Mouse (Mus musculus) spleen, adult 2 months (tissue): ENCODE results near the gene Golga2. TPM values are rescaled to one million over a fixed set of nuclear protein-coding genes. Genes with fewer than 3 reads are reported as not detected.

Source experiments
- DNase-seq, 2 experiments: peaks; one replicate each; pipeline versions ENCODE4 v3.0.0 to v3.0.0-alpha.2; 2012 to 2021; ENCODE audit warnings: low spot score in 2 of 2, low read depth in 1 of 2
- H3K27ac ChIP-seq: fragments of 200-500 bp; 2 replicates; pipeline ENCODE4 v1.5.1; 2012; ENCODE audit warnings: low read length, inconsistent platforms; ENCODE audit not compliant: insufficient read depth
- H3K27me3 ChIP-seq: fragments of 200-500 bp; 2 replicates; pipeline ENCODE4 v1.6.1; 2012; ENCODE audit warnings: mild to moderate bottlenecking, moderate library complexity, low read length, inconsistent platforms; ENCODE audit not compliant: control insufficient read depth, insufficient read depth
- H3K36me3 ChIP-seq: fragments of 200-500 bp; 2 replicates; pipeline ENCODE4 v1.6.1; 2012; ENCODE audit warnings: mild to moderate bottlenecking, low read length, inconsistent platforms; ENCODE audit not compliant: control insufficient read depth, insufficient read depth
- H3K4me1 ChIP-seq: fragments of 200-500 bp; 2 replicates; pipeline ENCODE4 v1.6.1; 2011; ENCODE audit warnings: inconsistent platforms; ENCODE audit not compliant: control insufficient read depth, insufficient read depth, insufficient read length
- H3K4me3 ChIP-seq: fragments of 200-500 bp; 2 replicates; pipeline ENCODE4 v1.5.1; 2011; ENCODE audit warnings: mild to moderate bottlenecking, inconsistent platforms; ENCODE audit not compliant: insufficient read depth, insufficient read length; ENCODE audit errors: extremely low read depth
- CTCF ChIP-seq: fragments of 200-500 bp; IDR thresholded peaks from 2 replicates; pipeline ENCODE4 v1.5.1; 2011; ENCODE audit warnings: mild to moderate bottlenecking, inconsistent platforms; ENCODE audit not compliant: insufficient read depth, insufficient read length, insufficient replicate concordance; ENCODE audit errors: extremely low read depth
- POLR2A ChIP-seq: fragments of 200-500 bp; IDR thresholded peaks from 2 replicates; pipeline ENCODE4 v1.6.1; 2011; ENCODE audit warnings: low read depth, low read length, inconsistent platforms
- WGBS: fragments of 180-500 bp; shearing (Covaris S2); methylation state at CpG from one replicate; pipeline ENCODE4 v1.1.7; 2018; 5-methylcytosine and 5-hydroxymethylcytosine counted together
- polyA plus RNA-seq: library from polyadenylated mRNA; depleted of rRNA; stranded (reverse); fragments of >200 nt; gene quantifications from 2 replicates; pipeline ENCODE4 v1.2.3, GENCODE M21; 2012

Gene Golga2
- polyA plus RNA-seq, 1 experiment: 21.4 TPM

DNA sequence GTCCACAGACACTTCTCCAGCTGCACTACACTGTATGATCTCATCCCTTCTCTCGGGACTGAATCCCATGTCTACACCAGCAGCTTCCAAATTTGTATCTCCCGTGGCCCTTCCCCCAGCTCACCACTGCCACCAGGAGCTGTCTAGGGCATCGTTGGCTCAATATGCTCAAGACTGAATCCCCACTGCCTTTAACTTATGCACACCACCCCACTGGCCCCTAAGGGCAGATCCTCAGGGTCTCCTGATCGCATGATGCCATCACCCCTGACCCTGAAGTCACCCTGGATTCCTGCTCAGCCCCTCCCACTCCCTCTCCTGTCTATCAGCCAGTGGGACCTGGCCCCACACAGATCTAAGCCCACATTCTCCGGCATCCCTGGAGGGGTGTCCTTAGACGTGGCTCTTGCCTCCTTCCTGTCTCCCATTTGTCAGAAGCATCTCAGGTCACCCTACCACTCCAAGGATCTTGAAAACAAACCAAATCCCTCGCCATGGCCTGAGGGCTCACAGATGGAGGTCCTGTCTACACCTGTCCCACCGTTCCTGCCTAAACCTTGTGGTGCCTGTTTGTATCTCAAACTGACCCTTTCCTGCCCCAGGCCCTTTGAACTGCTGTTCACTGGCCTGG lies 62.6 kb downstream of the Golga2 start:
- DNase-seq: no peak
- 76% methylated on average over 8 of the region's 8 CpGs for WGBS
- no peak overlapping the region for H3K27ac ChIP-seq
- no peak for TF ChIP-seq CTCF
- TF ChIP-seq POLR2A: no peak
- peaks cover 5% of the 10 kb centered on the region; the same call in 1 of the 2 replicates for H3K4me1 ChIP-seq
- H3K27me3 ChIP-seq: peaks cover 10% of the 10 kb centered on the region
- H3K36me3 ChIP-seq: no peaks in the 10 kb centered on the region
- no peak overlapping the region for H3K4me3 ChIP-seq

DNA sequence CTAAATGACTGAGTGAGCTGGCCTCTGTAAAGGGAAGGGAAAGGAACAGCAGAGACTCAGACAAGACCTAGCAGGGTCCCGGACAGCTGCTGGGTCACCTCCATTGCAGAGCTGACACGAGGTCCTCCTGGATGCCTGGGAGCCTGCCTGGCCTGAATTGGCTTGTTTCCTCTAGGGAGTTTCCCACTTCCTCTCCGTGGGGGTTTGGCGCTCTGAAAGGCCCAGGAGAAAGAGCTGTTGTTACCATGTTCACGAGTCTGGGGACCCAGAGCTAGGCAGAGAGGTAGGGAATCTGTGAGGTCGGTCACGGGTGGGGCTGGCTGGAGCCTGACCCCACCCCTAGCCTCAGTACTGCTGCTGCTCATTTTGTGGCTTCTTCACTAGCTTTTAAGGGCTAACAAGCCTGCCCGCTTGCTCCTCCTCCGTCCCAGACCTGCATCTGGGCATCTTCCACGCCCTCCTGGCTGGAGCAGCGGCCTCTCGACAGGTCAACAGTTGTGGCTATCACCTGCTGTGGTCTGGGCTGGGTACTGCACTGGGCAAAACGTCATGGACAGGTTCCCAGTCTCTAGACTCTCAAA lies 63.4 kb downstream of the Golga2 start:
- no peak overlapping the region for H3K27ac ChIP-seq
- WGBS: 54% methylated on average over 13 of the region's 13 CpGs
- no peak overlapping the region for H3K4me3 ChIP-seq
- TF ChIP-seq POLR2A: no peak
- no peak for TF ChIP-seq CTCF
- no peaks in the 10 kb centered on the region for H3K36me3 ChIP-seq
- H3K27me3 ChIP-seq: peaks cover 10% of the 10 kb centered on the region
- H3K4me1 ChIP-seq: peaks cover 5% of the 10 kb centered on the region; the same call in 1 of the 2 replicates
- no peak for DNase-seq

DNA sequence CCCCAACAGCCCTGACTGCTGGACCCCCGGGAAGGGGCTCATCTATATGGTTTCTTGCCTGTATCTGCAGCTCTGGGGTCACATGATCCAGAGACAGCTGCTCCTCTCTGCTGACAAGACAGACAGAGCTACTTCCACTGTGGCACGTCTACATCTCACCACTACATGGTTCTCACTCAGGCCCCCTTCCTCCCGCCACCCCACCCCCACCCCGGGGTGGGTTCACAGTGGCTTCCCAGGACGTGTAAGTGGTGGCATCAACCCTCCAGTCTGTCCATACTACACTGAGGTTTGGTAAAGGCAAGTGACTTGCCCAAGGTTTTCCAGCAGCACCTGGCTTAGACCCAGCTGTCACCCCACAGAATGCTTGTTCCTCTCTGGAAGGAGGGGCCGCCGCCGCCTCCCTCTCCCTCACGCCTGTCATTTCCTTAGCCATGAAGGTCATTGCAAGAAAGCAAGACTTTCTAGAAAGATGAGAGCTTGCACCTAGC lies 64.3 kb downstream of the Golga2 start:
- H3K4me3 ChIP-seq: no peak overlapping the region
- no peaks in the 10 kb centered on the region for H3K36me3 ChIP-seq
- DNase-seq: no peak
- H3K27me3 ChIP-seq: peaks cover 10% of the 10 kb centered on the region
- no peak overlapping the region for H3K27ac ChIP-seq
- peaks cover 5% of the 10 kb centered on the region; the same call in 1 of the 2 replicates for H3K4me1 ChIP-seq
- 25% methylated on average over 9 of the region's 9 CpGs for WGBS
- TF ChIP-seq POLR2A (no peak), CTCF (no peak)

DNA sequence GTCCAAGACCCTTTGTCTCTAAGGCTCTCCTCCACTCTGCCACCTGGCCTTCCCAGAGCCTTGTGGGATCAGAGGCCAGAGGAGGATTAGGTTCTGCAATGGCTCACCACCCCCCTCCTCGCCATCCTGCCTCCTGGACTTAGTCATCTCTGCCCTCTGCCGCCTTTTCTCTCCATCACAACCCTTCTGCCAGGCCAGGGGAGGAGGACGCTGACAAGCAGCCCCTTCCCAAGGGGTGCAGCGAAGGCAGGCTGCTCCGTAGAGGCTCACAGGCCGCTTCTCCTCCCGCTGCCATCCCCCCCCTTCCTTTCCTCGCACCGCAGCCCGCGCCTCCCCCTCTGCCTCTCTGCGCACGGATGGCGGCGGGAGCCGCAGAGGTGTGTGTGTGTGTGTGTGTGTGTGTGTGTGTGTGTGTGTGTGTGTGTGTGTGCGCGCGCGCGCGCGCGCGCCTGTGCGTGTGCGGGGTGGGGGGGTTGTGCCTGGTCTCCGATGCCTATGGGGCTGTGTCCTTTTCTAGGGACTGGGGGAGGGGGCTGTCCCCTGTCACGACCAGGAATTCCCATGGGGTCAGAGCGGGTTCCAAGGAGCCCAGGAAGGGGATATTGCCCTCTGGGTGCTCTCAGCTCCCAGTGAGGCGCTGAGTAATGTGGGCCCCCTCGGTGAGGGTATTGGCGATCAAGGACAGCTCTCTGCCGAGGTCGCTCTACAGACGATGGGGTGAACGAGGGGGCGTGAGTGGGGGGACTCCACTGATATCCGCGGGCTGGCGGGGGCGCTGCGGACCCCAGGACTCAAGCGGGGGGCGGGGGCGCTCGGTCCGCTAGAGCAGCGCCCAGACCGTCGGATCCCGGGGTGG lies 65.2 kb downstream of the Golga2 start, which contains the start of gene Ciz1:
Gene Ciz1 (plus strand): TSS at position 177 of the 856 bp plus-strand sequence.
- Histone ChIP-seq H3K4me3 (peak within 1 kb of the TSS; percentile 58; the same call in 1 of the 2 replicates), H3K27ac (no peak within 1 kb of the TSS), H3K27me3 (peaks cover 10% of the 10 kb centered on the region), H3K4me1 (peaks cover 5% of the 10 kb centered on the region; the same call in 1 of the 2 replicates), H3K36me3 (no peaks in the 10 kb centered on the region)
- DNase-seq: no peak
- TF ChIP-seq POLR2A (no peak), CTCF (no peak)
- WGBS: 2% methylated on average over 28 of the region's 52 CpGs

DNA sequence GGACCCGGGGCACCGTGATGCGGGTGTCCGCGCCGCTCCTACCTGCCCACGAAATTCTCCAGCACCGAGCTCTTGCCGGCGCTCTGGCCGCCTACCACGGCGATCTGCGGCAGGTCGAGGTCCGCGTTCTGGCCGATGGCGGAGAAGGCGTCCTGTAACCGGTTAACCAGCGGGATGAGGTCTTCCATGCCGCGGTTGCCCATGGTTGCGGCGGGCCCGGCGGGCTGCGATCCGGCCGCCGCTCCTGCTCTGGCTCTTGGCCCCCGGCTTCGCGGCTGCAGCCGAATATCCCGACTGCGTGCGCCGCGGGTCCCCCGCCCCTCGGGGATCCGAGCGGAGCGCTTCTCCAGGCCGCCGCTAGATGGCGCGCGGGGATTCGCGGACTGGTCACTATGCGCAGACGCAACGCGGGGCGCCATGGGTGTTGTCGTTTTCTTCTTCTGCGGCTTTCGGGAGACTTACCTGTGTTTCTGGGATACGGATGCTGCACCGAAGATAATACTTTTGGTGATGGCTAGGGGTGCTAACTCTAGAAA lies 65.9 kb downstream of the Golga2 start, which contains the start of gene Dnm1:
Gene Dnm1 (minus strand): TSS at position 332 of the 536 bp plus-strand sequence.
- H3K4me3 ChIP-seq: peak within 1 kb of the TSS; percentile 58; the same call in 1 of the 2 replicates
- peaks cover 10% of the 10 kb centered on the region for H3K27me3 ChIP-seq
- DNase-seq: peak; percentile 50 to 83
- H3K27ac ChIP-seq: no peak within 1 kb of the TSS
- WGBS: under 1% methylated on average over 63 of the region's 63 CpGs
- no peaks in the 10 kb centered on the region for H3K36me3 ChIP-seq
- peaks cover 5% of the 10 kb centered on the region; the same call in 1 of the 2 replicates for H3K4me1 ChIP-seq
- TF ChIP-seq CTCF (peak; percentile 96), POLR2A (no peak)

DNA sequence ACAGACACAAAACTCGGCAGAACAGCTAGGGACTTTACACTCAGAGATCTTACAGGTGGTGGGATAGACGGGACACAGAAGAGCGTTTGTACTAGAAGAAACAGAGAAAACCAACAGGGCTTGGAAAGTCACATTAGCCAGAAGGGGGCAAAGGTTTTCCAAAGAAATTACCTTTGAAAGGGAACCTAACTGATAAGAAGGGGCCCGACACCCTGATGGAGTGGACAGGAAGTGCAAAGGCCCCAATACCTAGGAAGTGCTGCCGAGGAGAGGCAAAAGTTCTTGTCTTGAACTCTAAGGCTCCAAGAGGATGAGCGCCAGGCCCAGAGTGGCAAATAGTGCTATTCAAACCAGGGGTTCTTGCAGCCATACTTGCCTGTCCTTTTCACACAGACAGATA lies 66.7 kb downstream of the Golga2 start:
- H3K4me1 ChIP-seq: peaks cover 5% of the 10 kb centered on the region; the same call in 1 of the 2 replicates
- no peak for DNase-seq
- 77% methylated on average over 6 of the region's 6 CpGs for WGBS
- no peak overlapping the region for H3K27ac ChIP-seq
- H3K4me3 ChIP-seq: no peak overlapping the region
- no peaks in the 10 kb centered on the region for H3K36me3 ChIP-seq
- H3K27me3 ChIP-seq: peaks cover 10% of the 10 kb centered on the region
- TF ChIP-seq POLR2A: no peak
- TF ChIP-seq CTCF: no peak
